Mouse (Mus musculus) forebrain, embryonic 10.5 days (tissue): ENCODE results near the gene Hrc. TPM values are rescaled to one million over a fixed set of nuclear protein-coding genes. Genes with fewer than 3 reads are reported as not detected.
A peak's percentile ranks its signal among the peaks of the same experiment; 100 is the strongest.

Source experiments
- DNase-seq: peaks from one replicate; pipeline ENCODE4 v3.0.0-alpha.2; 2017; ENCODE audit warnings: low spot score; ENCODE audit errors: extremely low spot score
- H3K27ac ChIP-seq: fragments of 300-500 bp; sonication (generic); 2 replicates; pipeline ENCODE4 v1.5.1; 2016; ENCODE audit warnings: mild to moderate bottlenecking
- H3K27me3 ChIP-seq: fragments of 300-500 bp; sonication (generic); 2 replicates; pipeline ENCODE4 v1.6.1; 2016; ENCODE audit warnings: mild to moderate bottlenecking; ENCODE audit not compliant: poor library complexity, severe bottlenecking
- H3K36me3 ChIP-seq: fragments of 300-500 bp; sonication (generic); replicated peaks from 2 replicates; pipeline ENCODE4 v1.6.1; 2016; ENCODE audit warnings: mild to moderate bottlenecking, moderate library complexity
- H3K4me1 ChIP-seq: fragments of 300-500 bp; sonication (generic); 2 replicates; pipeline ENCODE4 v1.6.1; 2016
- H3K4me3 ChIP-seq: fragments of 300-500 bp; sonication (generic); 2 replicates; pipeline ENCODE4 v1.5.1; 2016; ENCODE audit warnings: mild to moderate bottlenecking, moderate library complexity
- H3K9me3 ChIP-seq: fragments of 300-500 bp; sonication (generic); 2 replicates; pipeline ENCODE4 v1.6.1; 2016; ENCODE audit warnings: mild to moderate bottlenecking, moderate library complexity
- WGBS: fragments of 180-500 bp; shearing (Covaris S2); methylation state at CpG from one replicate; pipeline ENCODE4 v1.1.7; 2016; 5-methylcytosine and 5-hydroxymethylcytosine counted together
- polyA plus RNA-seq: library from polyadenylated mRNA; unstranded; fragments of >200 nt; fragmentation: Nextera tagmentation; extraction: Ambion mirVana; gene quantifications from 2 replicates; pipeline ENCODE4 v1.2.1, GENCODE M21; 2016

Gene Hrc
- polyA plus RNA-seq, 1 experiment from 2014 or later, result 0.31 TPM

DNA sequence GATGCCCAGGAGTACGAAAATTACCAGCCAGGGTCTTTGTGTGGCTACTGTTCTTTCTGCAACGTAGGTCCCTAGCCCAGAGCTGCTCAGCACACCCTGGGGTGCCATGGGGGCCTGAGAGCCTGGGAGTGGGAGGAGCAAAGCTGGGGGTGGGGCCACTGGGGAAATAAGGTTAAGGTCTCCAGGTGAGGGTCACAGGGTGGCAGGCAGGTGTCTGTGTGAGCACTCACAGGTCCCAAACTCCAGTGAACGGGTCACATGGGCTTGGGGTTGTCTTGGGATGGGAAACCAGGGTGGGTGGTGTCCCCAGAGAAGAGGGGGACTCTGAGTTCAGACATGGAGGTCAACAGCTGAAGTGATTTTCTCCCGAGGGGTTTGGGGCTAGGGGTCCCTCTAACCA, 2.4 kb downstream of the Hrc start:
- H3K4me3 ChIP-seq, result 0 out of 2 replicates have a peak overlapping the region, but pooled peaks have one; percentile 69
- DNase-seq, result no peak
- no peaks in the 10 kb centered on the region for H3K9me3 ChIP-seq
- H3K27me3 ChIP-seq, result peaks cover 66% of the 10 kb centered on the region
- peaks cover 77% of the 10 kb centered on the region for H3K4me1 ChIP-seq
- H3K36me3 ChIP-seq, result no peaks in the 10 kb centered on the region
- peak overlapping the region; percentile 90; the same call in 1 of the 2 replicates for H3K27ac ChIP-seq
- 13% methylated on average over 4 of the region's 4 CpGs for WGBS

GRCm38 (mm10) chr7:45338161-45338911, 3.2 kb downstream of the Hrc start:
- DNase-seq, result peak; percentile 37
- 2% methylated on average over 14 of the region's 14 CpGs for WGBS
- Histone ChIP-seq H3K27ac (peak overlapping the region; percentile 90), H3K4me1 (peaks cover 69% of the 10 kb centered on the region), H3K27me3 (peaks cover 69% of the 10 kb centered on the region), H3K9me3 (no peaks in the 10 kb centered on the region), H3K4me3 (peak overlapping the region; percentile 69), H3K36me3 (no peaks in the 10 kb centered on the region)

GRCm38 (mm10) chr7:45339410-45340065, 4.4 kb downstream of the Hrc start:
- H3K36me3 ChIP-seq, result no peaks in the 10 kb centered on the region
- under 1% methylated on average over 38 of the region's 39 CpGs for WGBS
- peak overlapping the region; percentile 90 for H3K27ac ChIP-seq
- DNase-seq, result peak; percentile 86
- peaks cover 65% of the 10 kb centered on the region for H3K27me3 ChIP-seq
- peaks cover 60% of the 10 kb centered on the region for H3K4me1 ChIP-seq
- H3K9me3 ChIP-seq, result no peaks in the 10 kb centered on the region
- peak overlapping the region; percentile 69 for H3K4me3 ChIP-seq

- Histone ChIP-seq H3K4me1 (peaks cover 55% of the 10 kb centered on the region), H3K9me3 (no peaks in the 10 kb centered on the region), H3K27me3 (peaks cover 60% of the 10 kb centered on the region), H3K27ac (peak overlapping the region; percentile 90), H3K4me3 (peak overlapping the region; percentile 69), H3K36me3 (no peaks in the 10 kb centered on the region)
- DNase-seq, result no peak
- WGBS, result 2% methylated on average over 11 of the region's 11 CpGs
Observed at GRCm38 (mm10) chr7:45340066-45340442, 5.0 kb downstream of the Hrc start.

GRCm38 (mm10) chr7:45340669-45341068, 5.6 kb downstream of the Hrc start:
- under 1% methylated on average over 11 of the region's 11 CpGs for WGBS
- Histone ChIP-seq H3K27ac (peak overlapping the region; percentile 90), H3K36me3 (no peaks in the 10 kb centered on the region; the same call in 1 of the 2 replicates), H3K9me3 (no peaks in the 10 kb centered on the region), H3K4me1 (peaks cover 50% of the 10 kb centered on the region), H3K4me3 (peak overlapping the region; percentile 69), H3K27me3 (peaks cover 54% of the 10 kb centered on the region)
- DNase-seq, result peak; percentile 70

DNA sequence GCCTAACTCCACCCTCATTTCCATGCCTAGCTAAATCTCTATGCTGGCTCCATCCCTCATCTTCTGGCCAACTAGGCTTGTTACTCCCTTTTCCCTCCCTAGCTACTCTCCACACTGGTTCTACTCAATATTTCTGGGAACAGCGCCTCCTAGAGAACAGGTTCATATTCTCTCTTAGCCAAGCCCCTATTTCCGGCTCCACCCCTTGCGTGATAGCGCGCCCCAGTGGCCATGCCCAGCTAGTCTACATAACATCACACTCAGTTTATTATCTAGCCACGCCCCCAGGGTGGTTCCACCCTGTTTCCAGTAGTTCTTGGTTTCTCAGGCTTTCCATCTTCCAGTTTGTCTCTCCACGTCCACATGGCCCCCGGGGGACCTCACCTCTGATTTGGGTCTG, 6.2 kb downstream of the Hrc start:
- peak overlapping the region; percentile 48; the same call in 1 of the 2 replicates for H3K27ac ChIP-seq
- H3K36me3 ChIP-seq, result no peaks in the 10 kb centered on the region; the same call in 1 of the 2 replicates
- peaks cover 50% of the 10 kb centered on the region for H3K4me1 ChIP-seq
- peaks cover 48% of the 10 kb centered on the region for H3K27me3 ChIP-seq
- no peaks in the 10 kb centered on the region for H3K9me3 ChIP-seq
- peak overlapping the region; percentile 69 for H3K4me3 ChIP-seq
- DNase-seq, result peak; percentile 80
- 5% methylated on average over 8 of the region's 8 CpGs for WGBS

DNA sequence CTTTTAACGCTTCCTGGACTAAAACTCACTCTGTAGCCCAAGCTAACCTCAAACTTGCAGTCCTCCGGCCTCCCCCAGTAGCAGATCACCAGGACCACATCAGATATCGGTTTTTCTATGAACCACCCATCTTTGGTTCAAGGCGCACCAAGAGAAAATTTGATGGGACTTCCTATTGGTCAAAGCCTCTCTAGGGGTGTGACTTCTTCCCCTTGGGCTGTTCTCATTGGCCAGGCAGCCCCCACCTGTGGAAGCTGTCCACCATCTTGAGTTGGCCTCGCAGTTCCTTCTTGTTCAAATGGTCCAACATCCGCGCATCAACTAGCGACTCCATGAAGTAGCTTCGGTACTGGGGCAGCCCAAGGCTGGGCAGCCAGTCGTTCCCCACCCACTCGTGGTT, 7.0 kb downstream of the Hrc start:
- no peaks in the 10 kb centered on the region for H3K9me3 ChIP-seq
- peaks cover 6% of the 10 kb centered on the region; the same call in 1 of the 2 replicates for H3K36me3 ChIP-seq
- H3K27me3 ChIP-seq, result peaks cover 40% of the 10 kb centered on the region
- no peak for DNase-seq
- H3K4me1 ChIP-seq, result peaks cover 50% of the 10 kb centered on the region
- WGBS, result 92% methylated on average over 11 of the region's 11 CpGs
- no peak overlapping the region for H3K4me3 ChIP-seq
- H3K27ac ChIP-seq, result no peak overlapping the region

- peaks cover 36% of the 10 kb centered on the region for H3K4me1 ChIP-seq
- no peak overlapping the region for H3K4me3 ChIP-seq
- peaks cover 26% of the 10 kb centered on the region for H3K27me3 ChIP-seq
- H3K36me3 ChIP-seq, result peaks cover 13% of the 10 kb centered on the region; the same call in 1 of the 2 replicates
- DNase-seq, result no peak
- no peak overlapping the region for H3K27ac ChIP-seq
- 27% methylated on average over 13 of the region's 13 CpGs for WGBS
- H3K9me3 ChIP-seq, result no peaks in the 10 kb centered on the region
Observed at GRCm38 (mm10) chr7:45343543-45343942, 8.5 kb downstream of the Hrc start.

- DNase-seq, result no peak
- Histone ChIP-seq H3K4me1 (0 out of 2 replicates have a peak, but pooled peaks cover 3% of the 10 kb centered on the region), H3K9me3 (no peaks in the 10 kb centered on the region), H3K27ac (no peak overlapping the region), H3K36me3 (peaks cover 13% of the 10 kb centered on the region; the same call in 1 of the 2 replicates), H3K27me3 (peaks cover 14% of the 10 kb centered on the region; the same call in 1 of the 2 replicates), H3K4me3 (no peak overlapping the region)
- 81% methylated on average over 13 of the region's 13 CpGs for WGBS
Observed at GRCm38 (mm10) chr7:45346905-45347304, 11.8 kb downstream of the Hrc start.

- Histone ChIP-seq H3K4me1 (no peaks in the 10 kb centered on the region; the same call in 1 of the 2 replicates), H3K36me3 (peaks cover 19% of the 10 kb centered on the region; the same call in 1 of the 2 replicates), H3K4me3 (no peak overlapping the region), H3K27ac (no peak overlapping the region), H3K27me3 (peaks cover 5% of the 10 kb centered on the region; the same call in 1 of the 2 replicates), H3K9me3 (no peaks in the 10 kb centered on the region)
- WGBS, result 23% methylated on average over 5 of the region's 5 CpGs
- no peak for DNase-seq
Observed at GRCm38 (mm10) chr7:45353041-45353440, 18.0 kb downstream of the Hrc start.

- no peaks in the 10 kb centered on the region; the same call in 1 of the 2 replicates for H3K4me1 ChIP-seq
- H3K27ac ChIP-seq, result no peak overlapping the region
- DNase-seq, result no peak
- no peaks in the 10 kb centered on the region for H3K9me3 ChIP-seq
- H3K27me3 ChIP-seq, result peaks cover 17% of the 10 kb centered on the region
- peaks cover 14% of the 10 kb centered on the region; the same call in 1 of the 2 replicates for H3K36me3 ChIP-seq
- no peak overlapping the region for H3K4me3 ChIP-seq
- WGBS, result 75% methylated on average over 15 of the region's 15 CpGs
Observed at GRCm38 (mm10) chr7:45355318-45356020, 20.4 kb downstream of the Hrc start.

- Histone ChIP-seq H3K9me3 (no peaks in the 10 kb centered on the region), H3K27ac (no peak overlapping the region), H3K4me1 (peaks cover 4% of the 10 kb centered on the region), H3K4me3 (0 out of 2 replicates have a peak overlapping the region, but pooled peaks have one; percentile 0), H3K36me3 (peaks cover 14% of the 10 kb centered on the region; the same call in 1 of the 2 replicates), H3K27me3 (peaks cover 23% of the 10 kb centered on the region)
- 58% methylated on average over 13 of the region's 13 CpGs for WGBS
- DNase-seq, result no peak
Observed at GRCm38 (mm10) chr7:45356087-45356486, 21.0 kb downstream of the Hrc start.
